Mouse (Mus musculus): ENCODE results near the gene Wipi2. TPM values are rescaled to one million over a fixed set of nuclear protein-coding genes. Genes with fewer than 3 reads are reported as not detected.

The Wipi2 gene
- polyA plus RNA-seq, 1 experiment from 2014 or later = 28.3 TPM

DNA sequence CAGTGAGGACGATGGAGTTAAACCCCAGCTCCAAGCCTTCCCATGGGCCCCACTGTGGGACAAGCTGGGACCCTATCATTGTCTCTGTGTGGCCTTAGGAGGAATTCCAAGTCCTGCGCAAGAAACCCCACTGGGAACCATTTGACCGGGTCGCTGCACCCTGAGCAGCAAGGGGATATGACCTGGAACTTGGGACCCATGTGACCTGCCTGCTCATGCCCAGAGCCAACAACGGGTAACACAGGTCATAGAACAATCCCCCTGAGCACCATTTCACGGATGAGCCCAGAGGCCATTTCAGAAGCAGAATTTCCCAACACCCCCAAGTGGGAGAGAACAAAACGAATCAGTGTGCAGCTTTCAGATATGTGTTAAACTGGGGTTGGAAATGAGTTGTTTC, 23.1 kb upstream of the Wipi2 start:
- Histone ChIP-seq H3K4me3 (ENCODE audit: low read depth, low read length) (no peak overlapping the region), H3K9ac (ENCODE audit: low read depth, low read length) (no peak overlapping the region), H3K4me1 (ENCODE audit: control insufficient read depth, insufficient read depth, low read length) (no peaks in the 10 kb centered on the region), H3K27me3 (ENCODE audit: control insufficient read depth, insufficient read depth, low read length) (peaks cover 11% of the 10 kb centered on the region), H3K27ac (ENCODE audit: low read depth, low read length) (no peak overlapping the region), H3K36me3 (ENCODE audit: control insufficient read depth, insufficient read depth, low read length) (no peaks in the 10 kb centered on the region), H3K4me2 (no peak overlapping the region), H3K9me3 (replicated peaks; ENCODE audit: control insufficient read depth, low read length) (no peaks in the 10 kb centered on the region)
- ATAC-seq (replicated peaks; ENCODE audit: insufficient number of reproducible peaks, low FRiP score, low TSS enrichment) = no peak
- 68% methylated on average over 7 of the region's 7 CpGs for WGBS (ENCODE audit: insufficient replicate concordance)

DNA sequence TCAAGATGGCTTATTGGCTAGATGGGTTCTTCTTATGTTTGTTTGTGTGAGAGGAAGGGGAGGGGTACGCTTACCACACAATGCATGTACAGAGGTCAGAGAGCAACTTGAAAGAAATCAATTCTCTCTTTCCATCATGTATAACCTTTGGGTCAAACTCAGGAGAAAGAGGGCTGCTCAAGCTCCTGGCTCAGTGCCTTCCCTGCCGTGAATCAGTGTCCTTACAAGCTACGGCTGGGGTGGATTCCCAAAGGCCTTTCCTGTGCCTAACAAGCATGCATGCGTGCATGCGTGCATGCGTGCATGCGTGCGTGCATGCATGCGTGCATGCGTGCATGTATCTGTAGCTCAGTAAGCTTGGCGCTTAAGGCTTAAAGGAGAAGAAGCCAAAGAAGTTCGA, 22.2 kb upstream of the Wipi2 start:
- no peak overlapping the region for H3K4me3 ChIP-seq (ENCODE audit: low read depth, low read length)
- no peak for ATAC-seq (replicated peaks; ENCODE audit: insufficient number of reproducible peaks, low FRiP score, low TSS enrichment)
- H3K4me1 ChIP-seq (ENCODE audit: control insufficient read depth, insufficient read depth, low read length) = no peaks in the 10 kb centered on the region
- no peak overlapping the region for H3K4me2 ChIP-seq
- no peak overlapping the region for H3K9ac ChIP-seq (ENCODE audit: low read depth, low read length)
- no peak overlapping the region for H3K27ac ChIP-seq (ENCODE audit: low read depth, low read length)
- 85% methylated on average over 12 of the region's 12 CpGs for WGBS (ENCODE audit: insufficient replicate concordance)
- peaks cover 11% of the 10 kb centered on the region for H3K27me3 ChIP-seq (ENCODE audit: control insufficient read depth, insufficient read depth, low read length)
- no peaks in the 10 kb centered on the region for H3K36me3 ChIP-seq (ENCODE audit: control insufficient read depth, insufficient read depth, low read length)
- no peaks in the 10 kb centered on the region for H3K9me3 ChIP-seq (replicated peaks; ENCODE audit: control insufficient read depth, low read length)

- WGBS (ENCODE audit: insufficient replicate concordance) = 3% methylated on average over 42 of the region's 42 CpGs
- H3K36me3 ChIP-seq (ENCODE audit: control insufficient read depth, insufficient read depth, low read length) = no peaks in the 10 kb centered on the region
- H3K9ac ChIP-seq (ENCODE audit: low read depth, low read length) = peak within 1 kb of the TSS; percentile 6; the same call in 1 of the 2 replicates
- H3K9me3 ChIP-seq (replicated peaks; ENCODE audit: control insufficient read depth, low read length) = no peaks in the 10 kb centered on the region
- peaks cover 11% of the 10 kb centered on the region for H3K27me3 ChIP-seq (ENCODE audit: control insufficient read depth, insufficient read depth, low read length)
- H3K27ac ChIP-seq (ENCODE audit: low read depth, low read length) = no peak within 1 kb of the TSS
- no peaks in the 10 kb centered on the region for H3K4me1 ChIP-seq (ENCODE audit: control insufficient read depth, insufficient read depth, low read length)
- peak within 1 kb of the TSS; percentile 38 for H3K4me3 ChIP-seq (ENCODE audit: low read depth, low read length)
- H3K4me2 ChIP-seq = peak within 1 kb of the TSS; percentile 68
- ATAC-seq (replicated peaks; ENCODE audit: insufficient number of reproducible peaks, low FRiP score, low TSS enrichment) = no peak
Measured at GRCm38 (mm10) chr5:142608259-142608988, 19.1 kb upstream of the Wipi2 start, which contains the start of gene Mmd2. Gene Mmd2, minus strand, starts transcription at chr5:142608800.

- WGBS (ENCODE audit: insufficient replicate concordance) = 12% methylated on average over 4 of the region's 4 CpGs
- Histone ChIP-seq H3K4me3 (ENCODE audit: low read depth, low read length) (peak overlapping the region; percentile 38), H3K27ac (ENCODE audit: low read depth, low read length) (no peak overlapping the region), H3K4me1 (ENCODE audit: control insufficient read depth, insufficient read depth, low read length) (no peaks in the 10 kb centered on the region), H3K9ac (ENCODE audit: low read depth, low read length) (peak overlapping the region; percentile 6; the same call in 1 of the 2 replicates), H3K27me3 (ENCODE audit: control insufficient read depth, insufficient read depth, low read length) (peaks cover 11% of the 10 kb centered on the region), H3K9me3 (replicated peaks; ENCODE audit: control insufficient read depth, low read length) (no peaks in the 10 kb centered on the region), H3K36me3 (ENCODE audit: control insufficient read depth, insufficient read depth, low read length) (no peaks in the 10 kb centered on the region), H3K4me2 (peak overlapping the region; percentile 68)
- no peak for ATAC-seq (replicated peaks; ENCODE audit: insufficient number of reproducible peaks, low FRiP score, low TSS enrichment)
Measured at GRCm38 (mm10) chr5:142608989-142609325, 18.5 kb upstream of the Wipi2 start.

DNA sequence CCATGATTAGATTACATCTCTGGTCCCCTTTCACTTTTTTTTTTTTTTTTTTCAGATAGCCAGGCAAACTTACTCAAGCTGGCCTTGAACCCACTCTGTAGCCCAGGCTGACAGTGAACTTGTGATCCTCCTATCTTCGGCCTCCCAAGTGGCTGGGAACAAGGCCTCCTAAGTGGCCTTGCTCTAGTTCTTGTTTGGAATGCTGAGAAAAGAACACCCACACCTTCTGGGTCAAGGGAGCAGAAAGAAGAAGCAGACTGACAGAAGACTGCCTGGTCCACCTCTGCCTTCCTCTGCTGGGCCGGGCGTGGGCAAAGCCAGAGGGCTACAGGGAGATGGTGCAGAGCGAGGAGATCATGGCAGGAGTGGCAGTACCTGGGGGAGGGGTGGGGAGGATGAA, 17.1 kb upstream of the Wipi2 start:
- H3K9ac ChIP-seq (ENCODE audit: low read depth, low read length) = no peak overlapping the region
- H3K4me1 ChIP-seq (ENCODE audit: control insufficient read depth, insufficient read depth, low read length) = no peaks in the 10 kb centered on the region
- H3K4me3 ChIP-seq (ENCODE audit: low read depth, low read length) = no peak overlapping the region
- ATAC-seq (replicated peaks; ENCODE audit: insufficient number of reproducible peaks, low FRiP score, low TSS enrichment) = no peak
- no peak overlapping the region for H3K27ac ChIP-seq (ENCODE audit: low read depth, low read length)
- H3K9me3 ChIP-seq (replicated peaks; ENCODE audit: control insufficient read depth, low read length) = no peaks in the 10 kb centered on the region
- H3K36me3 ChIP-seq (ENCODE audit: control insufficient read depth, insufficient read depth, low read length) = no peaks in the 10 kb centered on the region
- H3K4me2 ChIP-seq = no peak overlapping the region
- H3K27me3 ChIP-seq (ENCODE audit: control insufficient read depth, insufficient read depth, low read length) = peaks cover 11% of the 10 kb centered on the region
- 76% methylated on average over 4 of the region's 4 CpGs for WGBS (ENCODE audit: insufficient replicate concordance)

GRCm38 (mm10) chr5:142614513-142614912, 13.0 kb upstream of the Wipi2 start:
- 64% methylated on average over 3 of the region's 3 CpGs for WGBS (ENCODE audit: insufficient replicate concordance)
- Histone ChIP-seq H3K9me3 (replicated peaks; ENCODE audit: control insufficient read depth, low read length) (no peaks in the 10 kb centered on the region), H3K4me1 (ENCODE audit: control insufficient read depth, insufficient read depth, low read length) (no peaks in the 10 kb centered on the region), H3K27me3 (ENCODE audit: control insufficient read depth, insufficient read depth, low read length) (no peaks in the 10 kb centered on the region), H3K4me2 (no peak overlapping the region), H3K27ac (ENCODE audit: low read depth, low read length) (no peak overlapping the region), H3K9ac (ENCODE audit: low read depth, low read length) (no peak overlapping the region), H3K36me3 (ENCODE audit: control insufficient read depth, insufficient read depth, low read length) (no peaks in the 10 kb centered on the region), H3K4me3 (ENCODE audit: low read depth, low read length) (no peak overlapping the region)
- ATAC-seq (replicated peaks; ENCODE audit: insufficient number of reproducible peaks, low FRiP score, low TSS enrichment) = no peak

- no peaks in the 10 kb centered on the region for H3K4me1 ChIP-seq (ENCODE audit: control insufficient read depth, insufficient read depth, low read length)
- WGBS (ENCODE audit: insufficient replicate concordance) = 75% methylated on average over 4 of the region's 4 CpGs
- ATAC-seq (replicated peaks; ENCODE audit: insufficient number of reproducible peaks, low FRiP score, low TSS enrichment) = no peak
- no peak overlapping the region for H3K4me2 ChIP-seq
- H3K27me3 ChIP-seq (ENCODE audit: control insufficient read depth, insufficient read depth, low read length) = no peaks in the 10 kb centered on the region
- H3K27ac ChIP-seq (ENCODE audit: low read depth, low read length) = no peak overlapping the region
- H3K9me3 ChIP-seq (replicated peaks; ENCODE audit: control insufficient read depth, low read length) = no peaks in the 10 kb centered on the region
- no peak overlapping the region for H3K9ac ChIP-seq (ENCODE audit: low read depth, low read length)
- H3K4me3 ChIP-seq (ENCODE audit: low read depth, low read length) = no peak overlapping the region
- no peaks in the 10 kb centered on the region for H3K36me3 ChIP-seq (ENCODE audit: control insufficient read depth, insufficient read depth, low read length)
Measured at GRCm38 (mm10) chr5:142615638-142616037, 11.9 kb upstream of the Wipi2 start.

DNA sequence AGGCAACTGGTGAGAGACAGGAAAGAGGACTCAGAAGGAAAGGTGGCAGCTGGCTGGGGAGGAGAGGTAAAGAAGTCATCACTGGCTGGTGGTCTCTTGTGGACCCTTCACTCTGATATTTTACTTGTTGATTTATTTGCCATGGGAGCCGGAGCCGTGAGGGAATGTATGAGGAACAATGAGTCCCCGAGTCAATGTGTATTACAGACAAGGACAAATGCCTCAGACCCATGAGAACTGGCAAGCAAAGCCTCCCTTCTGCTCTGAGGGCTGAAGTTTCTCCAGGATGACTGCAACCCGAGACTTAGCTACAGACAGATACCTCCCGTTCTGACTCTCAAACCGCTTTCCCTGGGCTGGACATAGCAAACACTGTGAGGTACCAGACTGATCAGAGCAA, 11.2 kb upstream of the Wipi2 start:
- Histone ChIP-seq H3K36me3 (ENCODE audit: control insufficient read depth, insufficient read depth, low read length) (no peaks in the 10 kb centered on the region), H3K27ac (ENCODE audit: low read depth, low read length) (no peak overlapping the region), H3K4me2 (no peak overlapping the region), H3K9ac (ENCODE audit: low read depth, low read length) (no peak overlapping the region), H3K4me1 (ENCODE audit: control insufficient read depth, insufficient read depth, low read length) (no peaks in the 10 kb centered on the region), H3K27me3 (ENCODE audit: control insufficient read depth, insufficient read depth, low read length) (no peaks in the 10 kb centered on the region), H3K4me3 (ENCODE audit: low read depth, low read length) (no peak overlapping the region), H3K9me3 (replicated peaks; ENCODE audit: control insufficient read depth, low read length) (no peaks in the 10 kb centered on the region)
- 62% methylated on average over 6 of the region's 6 CpGs for WGBS (ENCODE audit: insufficient replicate concordance)
- ATAC-seq (replicated peaks; ENCODE audit: insufficient number of reproducible peaks, low FRiP score, low TSS enrichment) = no peak

DNA sequence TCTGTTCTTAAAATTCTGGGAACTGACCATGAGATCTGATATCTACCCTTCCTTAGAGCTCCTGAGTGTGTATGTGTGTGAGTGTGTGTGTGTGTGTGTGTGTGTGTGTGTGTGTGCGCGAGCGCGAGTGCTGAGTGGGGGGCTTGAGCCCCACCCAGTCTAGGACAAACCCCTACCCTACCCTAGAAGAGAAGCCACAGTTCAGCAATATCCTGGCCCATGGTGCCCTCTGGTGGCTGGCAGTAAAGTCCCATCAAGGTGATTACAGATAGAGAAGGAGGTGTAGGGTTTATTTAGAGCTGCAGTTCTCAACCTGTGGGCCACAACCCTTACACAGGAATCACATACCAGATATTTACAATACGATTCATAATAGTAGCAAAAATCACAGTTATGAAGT, 7.6 kb upstream of the Wipi2 start:
- no peaks in the 10 kb centered on the region for H3K9me3 ChIP-seq (replicated peaks; ENCODE audit: control insufficient read depth, low read length)
- 30% methylated on average over 5 of the region's 5 CpGs for WGBS (ENCODE audit: insufficient replicate concordance)
- H3K4me2 ChIP-seq = no peak overlapping the region
- H3K27ac ChIP-seq (ENCODE audit: low read depth, low read length) = no peak overlapping the region
- H3K4me3 ChIP-seq (ENCODE audit: low read depth, low read length) = no peak overlapping the region
- ATAC-seq (replicated peaks; ENCODE audit: insufficient number of reproducible peaks, low FRiP score, low TSS enrichment) = no peak; the same call in 1 of the 2 replicates
- no peaks in the 10 kb centered on the region for H3K27me3 ChIP-seq (ENCODE audit: control insufficient read depth, insufficient read depth, low read length)
- H3K9ac ChIP-seq (ENCODE audit: low read depth, low read length) = no peak overlapping the region
- H3K36me3 ChIP-seq (ENCODE audit: control insufficient read depth, insufficient read depth, low read length) = no peaks in the 10 kb centered on the region
- H3K4me1 ChIP-seq (ENCODE audit: control insufficient read depth, insufficient read depth, low read length) = no peaks in the 10 kb centered on the region

Data from heart, embryonic 11.5 days (tissue).